Mouse (Mus musculus): ENCODE data around the gene Smyd1. TPM values are rescaled to one million over a fixed set of nuclear protein-coding genes. Genes with fewer than 3 reads are reported as not detected.

Gene Smyd1
- polyA plus RNA-seq, 1 experiment from 2014 or later, result 0.21 TPM

GRCm38 (mm10) chr6:71184941-71185604, 137.0 kb downstream of the Smyd1 start:
- no peak for DNase-seq (ENCODE audit: low spot score)
- H3K27me3 ChIP-seq (ENCODE audit: low read depth, poor library complexity, severe bottlenecking), result no peaks in the 10 kb centered on the region
- WGBS, result 91% methylated on average over 7 of the region's 7 CpGs

GRCm38 (mm10) chr6:71180596-71180995, 141.4 kb downstream of the Smyd1 start:
- no peak for DNase-seq (ENCODE audit: low spot score)
- no peaks in the 10 kb centered on the region for H3K9me3 ChIP-seq (replicated peaks)
- no peak overlapping the region for H3K4me3 ChIP-seq
- no peaks in the 10 kb centered on the region for H3K4me1 ChIP-seq
- H3K27me3 ChIP-seq (ENCODE audit: low read depth, poor library complexity, severe bottlenecking), result no peaks in the 10 kb centered on the region
- H3K36me3 ChIP-seq, result no peaks in the 10 kb centered on the region
- no peak overlapping the region for H3K27ac ChIP-seq (replicated peaks)
- 93% methylated on average over 1 of the region's 1 CpGs for WGBS

More at GRCm38 (mm10) chr6:71184941-71185604, 137.0 kb downstream of the Smyd1 start:
- Histone ChIP-seq H3K36me3 (no peaks in the 10 kb centered on the region), H3K9me3 (replicated peaks) (no peaks in the 10 kb centered on the region), H3K4me1 (no peaks in the 10 kb centered on the region), H3K4me3 (no peak overlapping the region), H3K27ac (replicated peaks) (no peak overlapping the region)

GRCm38 (mm10) chr6:71172812-71173580, 149.0 kb downstream of the Smyd1 start:
- DNase-seq (ENCODE audit: low spot score), result no peak
- WGBS, result 94% methylated on average over 10 of the region's 10 CpGs
- no peaks in the 10 kb centered on the region for H3K36me3 ChIP-seq
- no peak overlapping the region for H3K4me3 ChIP-seq
- no peak overlapping the region for H3K27ac ChIP-seq (replicated peaks)
- H3K9me3 ChIP-seq (replicated peaks), result no peaks in the 10 kb centered on the region
- H3K4me1 ChIP-seq, result no peaks in the 10 kb centered on the region
- H3K27me3 ChIP-seq (ENCODE audit: low read depth, poor library complexity, severe bottlenecking), result no peaks in the 10 kb centered on the region

- 60% methylated on average over 6 of the region's 6 CpGs for WGBS
Measured at GRCm38 (mm10) chr6:71166551-71167169, 155.4 kb downstream of the Smyd1 start.

DNA sequence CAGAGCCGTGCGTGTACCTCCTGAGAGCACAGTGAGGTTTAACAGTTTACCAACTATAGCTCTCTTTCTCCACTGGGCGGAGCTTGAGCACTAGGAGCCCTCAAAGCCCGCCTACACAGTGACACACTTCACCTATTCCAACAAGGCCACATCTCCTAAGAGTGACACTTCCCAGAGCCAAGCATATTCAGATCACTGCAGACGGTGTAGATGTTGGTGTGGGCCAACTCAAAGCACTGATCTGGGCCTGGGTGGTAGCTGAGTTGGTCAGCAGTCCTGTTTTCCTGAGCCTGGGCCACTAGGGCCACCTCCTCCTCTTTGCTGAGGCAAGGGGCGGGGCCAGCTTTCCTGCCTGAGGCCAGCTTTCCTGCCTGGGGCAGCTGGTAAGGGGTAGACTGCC, 157.6 kb downstream of the Smyd1 start:
- peak; percentile 18 for DNase-seq (ENCODE audit: low spot score)
- H3K27me3 ChIP-seq (ENCODE audit: low read depth, poor library complexity, severe bottlenecking), result no peaks in the 10 kb centered on the region
- no peak overlapping the region for H3K4me3 ChIP-seq
- H3K36me3 ChIP-seq, result no peaks in the 10 kb centered on the region
- no peak overlapping the region for H3K27ac ChIP-seq (replicated peaks)
- H3K4me1 ChIP-seq, result peaks cover 6% of the 10 kb centered on the region
- no peaks in the 10 kb centered on the region for H3K9me3 ChIP-seq (replicated peaks)
- 33% methylated on average over 6 of the region's 6 CpGs for WGBS

More at GRCm38 (mm10) chr6:71166551-71167169, 155.4 kb downstream of the Smyd1 start:
- H3K4me1 ChIP-seq, result peaks cover 6% of the 10 kb centered on the region
- H3K27me3 ChIP-seq (ENCODE audit: low read depth, poor library complexity, severe bottlenecking), result no peaks in the 10 kb centered on the region
- no peak overlapping the region for H3K4me3 ChIP-seq
- peak; percentile 17 for DNase-seq (ENCODE audit: low spot score)
- no peak overlapping the region for H3K27ac ChIP-seq (replicated peaks)
- no peaks in the 10 kb centered on the region for H3K9me3 ChIP-seq (replicated peaks)
- H3K36me3 ChIP-seq, result no peaks in the 10 kb centered on the region

Small RNA genes within 50 kb of the gene (microRNA-seq; reads per million reads assigned to microRNA genes)
- gene Mir8112, result 31.1 reads per million, percentile 36 among the genes with 10 or more reads in this experiment

Other genes starting within 250 kb of the Smyd1 start
- 5.3 and 6.4 TPM in 2 replicates for gene Thnsl2, start 177.8 kb downstream of the Smyd1 start, polyA plus RNA-seq (2016; fragmentation: Nextera tagmentation; extraction: Ambion mirVana)
- gene Fabp1, start 122.4 kb downstream of the Smyd1 start, polyA plus RNA-seq (2016; fragmentation: Nextera tagmentation; extraction: Ambion mirVana), result not detected in 2 replicates
- 32.2 and 34.2 TPM in 2 replicates for gene Krcc1, start 50.6 kb downstream of the Smyd1 start, polyA plus RNA-seq (2016; fragmentation: Nextera tagmentation; extraction: Ambion mirVana)
- gene Cd8b1, start 555 bp upstream of the Smyd1 start, polyA plus RNA-seq (2016; fragmentation: Nextera tagmentation; extraction: Ambion mirVana), result 0.10 and 0.17 TPM in 2 replicates
- not detected in 2 replicates for gene Cd8a, start 51.2 kb upstream of the Smyd1 start, polyA plus RNA-seq (2016; fragmentation: Nextera tagmentation; extraction: Ambion mirVana)
- gene Rmnd5a, start 118.4 kb upstream of the Smyd1 start, polyA plus RNA-seq (2016; fragmentation: Nextera tagmentation; extraction: Ambion mirVana), result 8.4 and 9.2 TPM in 2 replicates
- gene Rnf103, start 171.7 kb upstream of the Smyd1 start, polyA plus RNA-seq (2016; fragmentation: Nextera tagmentation; extraction: Ambion mirVana), result 9.8 and 11.3 TPM in 2 replicates
- 49.7 and 50.5 TPM in 2 replicates for gene Chmp3, start 221.6 kb upstream of the Smyd1 start, polyA plus RNA-seq (2016; fragmentation: Nextera tagmentation; extraction: Ambion mirVana)